Mouse (Mus musculus): Measurements from ENCODE around the gene Pxylp1.

- TF ChIP-seq CTCF (IDR thresholded peaks at IDR 0.05; ENCODE audit: extremely low read depth, insufficient read length, insufficient replicate concordance, low read depth, low read length) = no peak
- TF ChIP-seq POLR2A (IDR thresholded peaks at IDR 0.05; ENCODE audit: low read depth, low read length) = no peak
These were observed 23.9 kb downstream of the Pxylp1 start for GRCm38 (mm10) chr9:96868546-96868945.
